Mouse (Mus musculus): ENCODE measurements at regions not wholly inside any gene's neighbourhood (a gene's known extent, or its start where the extent isn't known, plus 50 kb on each side); places are given as distances from the start of the nearest gene placed in this dataset.

DNA sequence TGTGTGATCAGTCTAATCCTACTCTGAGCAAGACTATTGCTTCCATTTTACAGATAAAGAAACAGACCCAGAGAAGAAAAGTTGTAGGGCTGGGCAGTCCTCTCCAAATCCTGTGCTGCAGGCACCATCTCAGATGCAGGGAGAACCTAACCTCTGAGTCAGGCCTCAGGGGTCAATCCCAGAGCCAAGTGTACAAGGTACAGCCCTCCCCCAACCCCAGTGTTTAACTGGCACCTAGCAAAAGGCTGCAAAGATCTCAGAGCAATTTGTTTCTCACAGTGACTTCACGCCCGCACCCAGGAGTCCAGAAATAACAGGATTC lies 464.8 kb downstream of the Ajap1 start:
- no peak overlapping the region for H3K4me3 ChIP-seq
- no peak overlapping the region for H3ac ChIP-seq (ENCODE audit: control insufficient read depth, insufficient read length)
- TF ChIP-seq SRF (IDR thresholded peaks at IDR 0.05; ENCODE audit: control insufficient read depth, insufficient read length, low read depth), result no peak
- no peak for TF ChIP-seq CEBPB (IDR thresholded peaks at IDR 0.05; ENCODE audit: insufficient read depth, poor library complexity, severe bottlenecking)
- TF ChIP-seq POLR2A (IDR thresholded peaks at IDR 0.05; ENCODE audit: insufficient read length, low read depth), result no peak
- TF ChIP-seq E2F4 (IDR thresholded peaks at IDR 0.05; ENCODE audit: insufficient read depth), result no peak
- no peak for TF ChIP-seq MYOG (IDR thresholded peaks at IDR 0.05; ENCODE audit: control insufficient read depth in 1 of 3, insufficient read depth in 1 of 3, insufficient read length in 2 of 3, low read depth in 2 of 3)
- TF ChIP-seq TCF12 (IDR thresholded peaks at IDR 0.05; ENCODE audit: insufficient read depth, poor library complexity, severe bottlenecking), result no peak
- H3K79me2 ChIP-seq (ENCODE audit: control insufficient read depth, insufficient read depth), result no peaks in the 10 kb centered on the region
- H3K36me3 ChIP-seq (ENCODE audit: control insufficient read depth, insufficient read depth), result no peaks in the 10 kb centered on the region
- no peaks in the 10 kb centered on the region for H3K27me3 ChIP-seq (ENCODE audit: control insufficient read depth, insufficient read depth, insufficient read length)
- no peak overlapping the region for H3K4me2 ChIP-seq (ENCODE audit: low read depth)

DNA sequence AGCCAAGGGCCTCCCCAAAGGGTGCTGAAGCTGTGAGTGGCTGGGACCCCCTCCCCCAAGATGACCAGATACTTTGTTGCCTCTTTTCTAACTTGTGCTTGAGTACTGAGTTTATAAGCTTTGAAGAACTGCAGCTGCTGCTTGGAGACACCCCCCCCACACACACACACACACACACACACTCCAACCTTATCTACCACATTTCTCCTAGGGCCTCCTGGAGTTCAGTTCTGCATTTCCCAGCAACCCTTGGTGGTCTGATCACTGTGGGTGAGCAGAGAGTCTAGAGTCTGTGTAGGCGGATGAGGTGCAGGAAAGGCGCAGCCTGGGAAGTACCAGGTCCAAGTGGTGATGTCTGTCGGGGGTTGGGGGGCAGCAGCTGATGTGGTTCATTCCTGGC lies 479.3 kb downstream of the Ajap1 start:
- no peak overlapping the region for H3K4me2 ChIP-seq (ENCODE audit: low read depth)
- H3K36me3 ChIP-seq (ENCODE audit: control insufficient read depth, insufficient read depth), result no peaks in the 10 kb centered on the region
- H3ac ChIP-seq (ENCODE audit: control insufficient read depth, insufficient read length), result no peak overlapping the region
- no peak overlapping the region for H3K4me3 ChIP-seq
- TF ChIP-seq TCF12 (IDR thresholded peaks at IDR 0.05; ENCODE audit: insufficient read depth, poor library complexity, severe bottlenecking) (no peak), CEBPB (IDR thresholded peaks at IDR 0.05; ENCODE audit: insufficient read depth, poor library complexity, severe bottlenecking) (no peak), E2F4 (IDR thresholded peaks at IDR 0.05; ENCODE audit: insufficient read depth) (no peak), POLR2A (IDR thresholded peaks at IDR 0.05; ENCODE audit: insufficient read length, low read depth) (no peak), MYOG (IDR thresholded peaks at IDR 0.05; ENCODE audit: control insufficient read depth in 1 of 3, insufficient read depth in 1 of 3, insufficient read length in 2 of 3, low read depth in 2 of 3) (no peak)
- H3K79me2 ChIP-seq (ENCODE audit: control insufficient read depth, insufficient read depth), result no peaks in the 10 kb centered on the region
- H3K27me3 ChIP-seq (ENCODE audit: control insufficient read depth, insufficient read depth, insufficient read length), result no peaks in the 10 kb centered on the region

DNA sequence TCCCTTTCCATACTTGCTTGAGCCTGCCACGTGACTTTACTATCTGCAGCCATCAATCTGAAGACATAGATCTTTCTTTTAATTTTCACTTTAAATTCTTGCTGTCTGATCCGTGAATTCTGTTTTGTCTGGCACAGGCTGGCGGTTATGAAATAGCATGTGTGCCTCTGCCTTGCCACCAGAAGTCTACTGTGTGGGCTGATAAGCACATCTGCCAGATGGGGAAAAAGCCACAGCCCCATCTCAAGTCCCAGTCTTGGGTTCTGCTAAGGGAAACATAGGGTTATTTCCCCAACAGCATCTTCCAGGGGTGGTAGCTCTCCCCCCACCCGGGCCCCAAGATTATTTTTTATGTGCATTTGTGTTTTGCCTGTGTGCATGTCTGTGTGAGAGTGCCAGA lies 480.1 kb downstream of the Ajap1 start:
- H3K27me3 ChIP-seq (ENCODE audit: control insufficient read depth, insufficient read depth, insufficient read length), result no peaks in the 10 kb centered on the region
- no peaks in the 10 kb centered on the region for H3K79me2 ChIP-seq (ENCODE audit: control insufficient read depth, insufficient read depth)
- no peaks in the 10 kb centered on the region for H3K36me3 ChIP-seq (ENCODE audit: control insufficient read depth, insufficient read depth)
- H3ac ChIP-seq (ENCODE audit: control insufficient read depth, insufficient read length), result no peak overlapping the region
- no peak overlapping the region for H3K4me2 ChIP-seq (ENCODE audit: low read depth)
- H3K4me3 ChIP-seq, result no peak overlapping the region
- TF ChIP-seq TCF12 (IDR thresholded peaks at IDR 0.05; ENCODE audit: insufficient read depth, poor library complexity, severe bottlenecking) (no peak), SRF (IDR thresholded peaks at IDR 0.05; ENCODE audit: control insufficient read depth, insufficient read length, low read depth) (no peak), MYOG (IDR thresholded peaks at IDR 0.05; ENCODE audit: control insufficient read depth in 1 of 3, insufficient read depth in 1 of 3, insufficient read length in 2 of 3, low read depth in 2 of 3) (no peak), E2F4 (IDR thresholded peaks at IDR 0.05; ENCODE audit: insufficient read depth) (no peak), POLR2A (IDR thresholded peaks at IDR 0.05; ENCODE audit: insufficient read length, low read depth) (no peak), POLR2AphosphoS2 (IDR thresholded peaks at IDR 0.05; ENCODE audit: insufficient read length, low read depth) (no peak), REST (IDR thresholded peaks at IDR 0.05; ENCODE audit: insufficient read depth, insufficient read length) (no peak), USF1 (IDR thresholded peaks at IDR 0.05; ENCODE audit: low read depth) (no peak), CEBPB (IDR thresholded peaks at IDR 0.05; ENCODE audit: insufficient read depth, poor library complexity, severe bottlenecking) (no peak), MYOD1 (IDR thresholded peaks at IDR 0.05; ENCODE audit: control insufficient read depth in 1 of 3, insufficient read length in 2 of 3, low read depth in 2 of 3) (no peak)

DNA sequence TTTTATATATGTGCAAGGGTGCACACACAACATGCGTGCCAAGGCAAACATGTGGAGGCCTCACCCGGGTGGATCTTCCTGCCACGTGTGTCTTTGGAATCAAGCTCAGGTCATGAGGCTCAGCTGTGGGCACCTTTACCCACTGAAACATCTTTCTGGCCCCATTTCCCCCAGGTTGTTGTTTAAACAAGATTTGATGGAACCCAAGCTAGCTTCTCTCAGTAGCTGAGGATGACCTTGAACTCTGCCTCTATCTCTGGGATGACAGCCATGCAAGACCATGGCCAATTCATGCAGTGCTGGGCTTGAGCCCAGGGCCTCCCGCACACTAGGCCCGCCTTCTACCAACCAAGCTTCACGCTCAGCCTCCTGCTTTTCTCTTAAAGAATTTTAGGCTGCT lies 480.9 kb downstream of the Ajap1 start:
- TF ChIP-seq SRF (IDR thresholded peaks at IDR 0.05; ENCODE audit: control insufficient read depth, insufficient read length, low read depth) (no peak), MYOD1 (IDR thresholded peaks at IDR 0.05; ENCODE audit: control insufficient read depth in 1 of 3, insufficient read length in 2 of 3, low read depth in 2 of 3) (no peak), POLR2A (IDR thresholded peaks at IDR 0.05; ENCODE audit: insufficient read length, low read depth) (no peak), USF1 (IDR thresholded peaks at IDR 0.05; ENCODE audit: low read depth) (no peak), REST (IDR thresholded peaks at IDR 0.05; ENCODE audit: insufficient read depth, insufficient read length) (no peak), MAX (IDR thresholded peaks at IDR 0.05; ENCODE audit: low read depth) (no peak), MYOG (IDR thresholded peaks at IDR 0.05; ENCODE audit: control insufficient read depth in 1 of 3, insufficient read depth in 1 of 3, insufficient read length in 2 of 3, low read depth in 2 of 3) (no peak), TCF3 (IDR thresholded peaks at IDR 0.05; ENCODE audit: insufficient read length, low read depth) (no peak), TCF12 (IDR thresholded peaks at IDR 0.05; ENCODE audit: insufficient read depth, poor library complexity, severe bottlenecking) (no peak), POLR2AphosphoS2 (IDR thresholded peaks at IDR 0.05; ENCODE audit: insufficient read length, low read depth) (no peak), E2F4 (IDR thresholded peaks at IDR 0.05; ENCODE audit: insufficient read depth) (no peak), CEBPB (IDR thresholded peaks at IDR 0.05; ENCODE audit: insufficient read depth, poor library complexity, severe bottlenecking) (no peak)

DNA sequence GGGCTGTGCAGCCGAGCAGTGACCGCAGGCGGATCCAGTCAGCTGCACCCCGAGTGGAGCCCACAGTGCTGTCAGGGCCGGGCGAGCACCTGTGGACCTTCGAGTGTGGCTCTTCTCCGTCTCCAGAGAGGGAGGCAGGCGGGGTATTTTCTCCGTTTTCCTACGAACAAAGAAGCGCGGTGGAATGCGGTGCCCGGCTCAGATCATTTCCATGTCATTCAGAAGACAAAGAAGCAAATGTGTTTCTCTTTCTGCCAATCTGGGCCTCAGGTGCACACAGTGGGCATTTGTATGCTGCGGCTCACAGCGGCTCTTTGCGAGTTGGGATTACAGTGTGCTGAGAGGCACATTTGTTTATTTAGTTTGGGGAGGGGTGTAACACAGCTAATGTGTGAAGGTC lies 483.1 kb downstream of the Ajap1 start:
- H3K27me3 ChIP-seq (ENCODE audit: control insufficient read depth, insufficient read depth, insufficient read length), result no peaks in the 10 kb centered on the region
- no peak overlapping the region for H3K4me3 ChIP-seq
- H3K4me2 ChIP-seq (ENCODE audit: low read depth), result no peak overlapping the region
- H3K36me3 ChIP-seq (ENCODE audit: control insufficient read depth, insufficient read depth), result no peaks in the 10 kb centered on the region
- no peak overlapping the region for H3ac ChIP-seq (ENCODE audit: control insufficient read depth, insufficient read length)
- no peaks in the 10 kb centered on the region for H3K79me2 ChIP-seq (ENCODE audit: control insufficient read depth, insufficient read depth)
- no peak for TF ChIP-seq MYOD1 (IDR thresholded peaks at IDR 0.05; ENCODE audit: control insufficient read depth in 1 of 3, insufficient read length in 2 of 3, low read depth in 2 of 3)
- no peak for TF ChIP-seq MAX (IDR thresholded peaks at IDR 0.05; ENCODE audit: low read depth)
- TF ChIP-seq TCF3 (IDR thresholded peaks at IDR 0.05; ENCODE audit: insufficient read length, low read depth), result no peak
- no peak for TF ChIP-seq POLR2A (IDR thresholded peaks at IDR 0.05; ENCODE audit: insufficient read length, low read depth)
- TF ChIP-seq CEBPB (IDR thresholded peaks at IDR 0.05; ENCODE audit: insufficient read depth, poor library complexity, severe bottlenecking), result no peak
- TF ChIP-seq REST (IDR thresholded peaks at IDR 0.05; ENCODE audit: insufficient read depth, insufficient read length), result no peak
- no peak for TF ChIP-seq USF1 (IDR thresholded peaks at IDR 0.05; ENCODE audit: low read depth)
- no peak for TF ChIP-seq TCF12 (IDR thresholded peaks at IDR 0.05; ENCODE audit: insufficient read depth, poor library complexity, severe bottlenecking)
- no peak for TF ChIP-seq E2F4 (IDR thresholded peaks at IDR 0.05; ENCODE audit: insufficient read depth)

More for the DNA sequence above, 480.9 kb downstream of the Ajap1 start:
- H3K27me3 ChIP-seq (ENCODE audit: control insufficient read depth, insufficient read depth, insufficient read length), result no peaks in the 10 kb centered on the region
- H3ac ChIP-seq (ENCODE audit: control insufficient read depth, insufficient read length), result no peak overlapping the region
- no peaks in the 10 kb centered on the region for H3K36me3 ChIP-seq (ENCODE audit: control insufficient read depth, insufficient read depth)
- H3K4me2 ChIP-seq (ENCODE audit: low read depth), result no peak overlapping the region
- no peaks in the 10 kb centered on the region for H3K79me2 ChIP-seq (ENCODE audit: control insufficient read depth, insufficient read depth)
- H3K4me3 ChIP-seq, result no peak overlapping the region

Data from myocyte (in vitro differentiated cells).